Mouse (Mus musculus) forebrain, embryonic 13.5 days (tissue): ENCODE data around the gene Uts2. TPM values are rescaled to one million over a fixed set of nuclear protein-coding genes. Genes with fewer than 3 reads are reported as not detected.

ENCODE experiments used
- ATAC-seq: fragments of 200-750 bp; cut with Nextera tagmentation; 2 replicates; pipeline ENCODE4 v1.8.0; 2017
- H3K27ac ChIP-seq: fragments of 300-500 bp; sonication (generic); 2 replicates; pipeline ENCODE4 v1.5.1; 2015; ENCODE audit warnings: inconsistent platforms, mild to moderate bottlenecking, moderate library complexity
- H3K27me3 ChIP-seq: fragments of 300-500 bp; sonication (generic); 2 replicates; pipeline ENCODE4 v1.6.1; 2015; ENCODE audit warnings: mild to moderate bottlenecking, inconsistent platforms
- H3K36me3 ChIP-seq: fragments of 300-500 bp; sonication (generic); 2 replicates; pipeline ENCODE4 v1.6.1; 2015; ENCODE audit warnings: mild to moderate bottlenecking, inconsistent platforms; ENCODE audit not compliant: poor library complexity, severe bottlenecking
- H3K4me1 ChIP-seq: fragments of 300-500 bp; sonication (generic); 2 replicates; pipeline ENCODE4 v1.6.1; 2015; ENCODE audit warnings: inconsistent platforms
- H3K4me2 ChIP-seq: fragments of 300-500 bp; sonication (generic); 2 replicates; pipeline ENCODE4 v1.6.1; 2015; ENCODE audit warnings: inconsistent platforms, mild to moderate bottlenecking, moderate library complexity
- H3K4me3 ChIP-seq: fragments of 300-500 bp; sonication (generic); 2 replicates; pipeline ENCODE4 v1.5.1; 2015; ENCODE audit warnings: mild to moderate bottlenecking, inconsistent platforms
- H3K9ac ChIP-seq: fragments of 300-500 bp; sonication (generic); 2 replicates; pipeline ENCODE4 v1.6.1; 2015; ENCODE audit warnings: mild to moderate bottlenecking, inconsistent platforms
- H3K9me3 ChIP-seq: fragments of 300-500 bp; sonication (generic); replicated peaks from 2 replicates; pipeline ENCODE4 v1.6.1; 2016; ENCODE audit warnings: inconsistent platforms
- WGBS: fragments of 180-500 bp; shearing (Covaris S2); methylation state at CpG from one replicate; pipeline ENCODE4 v1.1.7; 2015; 5-methylcytosine and 5-hydroxymethylcytosine counted together
- polyA plus RNA-seq: library from polyadenylated mRNA; unstranded; fragments of >200 nt; fragmentation: Nextera tagmentation; extraction: Ambion mirVana; gene quantifications from 2 replicates; pipeline ENCODE4 v1.2.1, GENCODE M21; 2015

Gene Uts2
- polyA plus RNA-seq, 1 experiment from 2014 or later = not detected

- Histone ChIP-seq H3K9me3 (no peaks in the 10 kb centered on the region), H3K4me2 (no peak overlapping the region), H3K4me3 (no peak overlapping the region), H3K27ac (no peak overlapping the region), H3K9ac (no peak overlapping the region), H3K36me3 (0 out of 2 replicates have a peak, but pooled peaks cover 6% of the 10 kb centered on the region), H3K4me1 (no peaks in the 10 kb centered on the region), H3K27me3 (no peaks in the 10 kb centered on the region)
- 93% methylated on average over 9 of the region's 9 CpGs for WGBS
- no peak for ATAC-seq
Observed at GRCm38 (mm10) chr4:151024152-151024551, 27.3 kb downstream of the Uts2 start.

- Histone ChIP-seq H3K4me3 (no peak overlapping the region), H3K36me3 (0 out of 2 replicates have a peak, but pooled peaks cover 6% of the 10 kb centered on the region), H3K9ac (no peak overlapping the region), H3K27me3 (no peaks in the 10 kb centered on the region), H3K9me3 (no peaks in the 10 kb centered on the region), H3K4me2 (no peak overlapping the region), H3K27ac (no peak overlapping the region), H3K4me1 (no peaks in the 10 kb centered on the region)
- peak; percentile 50; the same call in 1 of the 2 replicates for ATAC-seq
- WGBS = 45% methylated on average over 6 of the region's 6 CpGs
Observed at GRCm38 (mm10) chr4:151027001-151027400, 30.1 kb downstream of the Uts2 start.

DNA sequence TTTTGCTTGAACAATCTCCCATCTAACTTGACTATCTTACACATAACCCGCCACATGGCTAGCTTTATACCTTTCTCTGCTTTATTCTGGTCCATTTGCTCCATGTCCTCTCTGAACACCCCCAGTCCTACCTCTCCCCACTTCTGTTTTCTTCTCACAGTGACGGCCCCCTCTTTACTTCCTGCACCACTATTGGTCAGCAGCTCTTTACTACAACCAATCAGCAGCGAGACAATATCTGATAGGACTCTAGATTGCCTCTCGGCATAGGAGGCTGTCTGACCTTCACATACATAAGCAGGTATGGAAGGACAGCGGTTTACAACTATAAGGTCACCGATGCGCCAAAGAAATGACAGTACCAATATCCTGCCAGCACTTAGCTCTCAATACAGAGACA, 39.6 kb downstream of the Uts2 start:
- H3K36me3 ChIP-seq = no peaks in the 10 kb centered on the region
- no peak overlapping the region for H3K27ac ChIP-seq
- no peak overlapping the region for H3K4me2 ChIP-seq
- no peak for ATAC-seq
- H3K9ac ChIP-seq = no peak overlapping the region
- H3K9me3 ChIP-seq = no peaks in the 10 kb centered on the region
- no peaks in the 10 kb centered on the region for H3K4me1 ChIP-seq
- H3K4me3 ChIP-seq = no peak overlapping the region
- H3K27me3 ChIP-seq = no peaks in the 10 kb centered on the region
- 87% methylated on average over 7 of the region's 7 CpGs for WGBS

DNA sequence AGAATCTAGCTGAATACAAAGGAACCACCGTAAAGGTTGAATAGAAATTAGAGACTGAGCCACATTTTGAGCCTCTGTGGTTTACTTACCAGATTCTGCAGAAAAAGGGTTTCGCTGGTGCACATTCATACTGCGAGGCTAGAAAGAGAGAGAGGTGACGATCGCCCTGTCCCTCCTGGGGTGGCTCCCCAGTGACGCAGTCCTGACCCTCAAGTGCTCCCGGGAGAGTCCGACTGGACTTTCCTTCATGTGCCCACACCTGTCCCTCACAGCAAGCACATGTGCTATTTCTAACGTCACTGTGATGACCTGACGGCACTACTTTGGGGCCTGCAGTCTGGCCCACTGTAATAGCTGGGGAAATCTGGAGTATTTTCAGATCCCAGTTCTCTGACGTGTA, 40.9 kb downstream of the Uts2 start:
- 91% methylated on average over 11 of the region's 11 CpGs for WGBS

DNA sequence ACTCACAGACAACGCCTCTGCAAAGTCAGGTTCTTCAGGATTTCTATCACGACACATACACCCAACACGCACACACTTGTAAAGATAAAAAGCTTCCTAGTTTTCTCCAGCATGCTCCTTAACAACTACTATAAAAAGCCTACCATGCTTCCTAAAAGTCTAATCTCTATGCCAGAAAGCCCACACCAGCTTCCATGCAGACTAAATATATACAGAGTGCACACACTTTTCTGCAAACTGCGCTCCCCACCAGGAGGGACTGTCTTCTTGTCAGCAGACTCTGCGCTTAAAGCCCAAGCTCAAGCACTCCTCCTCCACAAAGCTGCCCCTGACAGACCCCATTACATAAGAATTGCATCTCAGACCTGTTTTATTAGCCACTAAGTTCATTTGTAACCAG, 44.6 kb downstream of the Uts2 start:
- H3K27ac ChIP-seq = no peak overlapping the region
- peaks cover 2% of the 10 kb centered on the region for H3K36me3 ChIP-seq
- H3K4me3 ChIP-seq = no peak overlapping the region
- H3K9ac ChIP-seq = no peak overlapping the region
- H3K4me1 ChIP-seq = peaks cover 14% of the 10 kb centered on the region
- peaks cover 7% of the 10 kb centered on the region; the same call in 1 of the 2 replicates for H3K27me3 ChIP-seq
- H3K4me2 ChIP-seq = no peak overlapping the region
- no peak for ATAC-seq
- H3K9me3 ChIP-seq = no peaks in the 10 kb centered on the region
- 90% methylated on average over 5 of the region's 5 CpGs for WGBS

More for the DNA sequence above, 40.9 kb downstream of the Uts2 start:
- Histone ChIP-seq H3K27me3 (peaks cover 3% of the 10 kb centered on the region; the same call in 1 of the 2 replicates), H3K4me2 (no peak overlapping the region), H3K36me3 (no peaks in the 10 kb centered on the region), H3K9ac (no peak overlapping the region), H3K9me3 (no peaks in the 10 kb centered on the region), H3K4me1 (no peaks in the 10 kb centered on the region), H3K27ac (no peak overlapping the region), H3K4me3 (no peak overlapping the region)
- ATAC-seq = no peak

DNA sequence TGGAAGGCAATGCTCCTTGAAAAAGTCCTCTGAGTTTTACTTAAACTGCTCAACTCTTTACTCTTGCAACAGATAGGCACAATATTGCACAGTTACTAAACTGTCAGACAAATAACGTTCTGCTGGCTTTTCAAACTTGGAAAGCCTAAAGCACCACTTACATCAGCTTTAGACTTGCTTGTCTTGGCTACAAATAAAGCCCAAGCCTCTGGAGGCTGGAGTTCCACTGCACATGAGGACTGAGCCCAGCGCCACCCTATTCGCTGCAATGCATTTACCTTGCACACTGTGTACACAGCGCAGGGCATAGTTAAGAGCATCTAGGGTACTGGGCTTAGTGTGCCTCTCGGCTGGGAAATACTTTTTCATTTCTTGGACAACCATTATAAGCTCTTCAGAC, 46.4 kb downstream of the Uts2 start:
- 0 out of 2 replicates have a peak overlapping the region, but pooled peaks have one; percentile 67 for H3K9ac ChIP-seq
- H3K27me3 ChIP-seq = peaks cover 7% of the 10 kb centered on the region; the same call in 1 of the 2 replicates
- peak overlapping the region; percentile 97 for H3K4me2 ChIP-seq
- 45% methylated on average over 5 of the region's 5 CpGs for WGBS
- peaks cover 19% of the 10 kb centered on the region for H3K36me3 ChIP-seq
- H3K4me3 ChIP-seq = peak overlapping the region; percentile 56; the same call in 1 of the 2 replicates
- no peak for ATAC-seq
- no peak overlapping the region for H3K27ac ChIP-seq
- H3K9me3 ChIP-seq = no peaks in the 10 kb centered on the region
- H3K4me1 ChIP-seq = peaks cover 14% of the 10 kb centered on the region

DNA sequence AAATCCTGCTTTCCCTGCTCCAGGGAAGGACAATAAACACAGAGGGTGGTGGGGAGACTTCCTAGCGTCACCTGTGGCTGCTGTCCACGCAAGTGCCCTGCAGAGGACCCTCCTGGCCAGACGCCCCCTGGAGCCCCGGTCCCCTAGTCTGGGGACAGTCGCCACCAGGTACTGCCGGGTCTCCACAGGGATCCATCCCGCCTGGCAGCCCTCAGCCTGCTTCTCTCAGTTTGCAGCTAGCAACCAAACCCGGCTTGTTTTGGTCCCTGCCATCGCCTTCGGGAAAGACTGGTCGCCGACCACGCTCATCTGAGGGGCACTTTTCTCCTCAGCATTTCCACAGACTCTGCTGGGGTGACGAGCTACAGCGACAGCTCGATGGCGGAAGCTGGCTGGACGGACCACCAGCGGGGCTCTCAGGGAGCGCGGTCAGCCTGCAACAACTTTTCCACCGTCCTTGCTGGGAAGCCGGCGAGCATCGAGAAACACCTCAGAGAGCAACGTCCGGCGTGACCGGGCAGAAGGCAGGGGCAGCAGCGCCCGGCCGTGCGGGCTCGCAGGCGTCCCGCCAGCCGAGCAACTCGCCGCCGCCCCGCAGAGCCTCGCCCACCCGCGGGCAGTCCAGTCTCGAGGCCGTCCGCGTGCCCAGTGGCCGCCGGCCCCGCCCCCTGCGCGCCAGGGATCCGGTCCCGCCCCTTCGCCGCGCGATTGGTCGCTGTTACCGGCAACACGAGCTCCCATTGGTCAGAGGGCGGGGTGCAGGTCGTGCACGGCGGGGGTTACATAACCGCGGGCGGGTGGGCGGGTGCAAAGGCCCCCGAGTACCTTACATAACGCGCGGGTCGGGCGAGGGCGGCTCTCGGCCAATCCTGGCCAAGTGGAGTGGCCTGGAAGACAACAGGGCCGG, 47.4 kb downstream of the Uts2 start, which contains the start of gene Per3:
TSS of gene Per3 (minus strand) at position 629 of the 907 bp plus-strand sequence.
- H3K9me3 ChIP-seq = no peaks in the 10 kb centered on the region
- peak; percentile 97 for ATAC-seq
- under 1% methylated on average over 65 of the region's 79 CpGs for WGBS
- H3K36me3 ChIP-seq = peaks cover 29% of the 10 kb centered on the region
- H3K4me2 ChIP-seq = peak within 1 kb of the TSS; percentile 97
- H3K27me3 ChIP-seq = peaks cover 7% of the 10 kb centered on the region; the same call in 1 of the 2 replicates
- H3K4me3 ChIP-seq = peak within 1 kb of the TSS; percentile 56
- H3K9ac ChIP-seq = peak within 1 kb of the TSS; percentile 67
- H3K4me1 ChIP-seq = peaks cover 14% of the 10 kb centered on the region
- 0 out of 2 replicates have a peak within 1 kb of the TSS, but pooled peaks have one; percentile 7 for H3K27ac ChIP-seq

DNA sequence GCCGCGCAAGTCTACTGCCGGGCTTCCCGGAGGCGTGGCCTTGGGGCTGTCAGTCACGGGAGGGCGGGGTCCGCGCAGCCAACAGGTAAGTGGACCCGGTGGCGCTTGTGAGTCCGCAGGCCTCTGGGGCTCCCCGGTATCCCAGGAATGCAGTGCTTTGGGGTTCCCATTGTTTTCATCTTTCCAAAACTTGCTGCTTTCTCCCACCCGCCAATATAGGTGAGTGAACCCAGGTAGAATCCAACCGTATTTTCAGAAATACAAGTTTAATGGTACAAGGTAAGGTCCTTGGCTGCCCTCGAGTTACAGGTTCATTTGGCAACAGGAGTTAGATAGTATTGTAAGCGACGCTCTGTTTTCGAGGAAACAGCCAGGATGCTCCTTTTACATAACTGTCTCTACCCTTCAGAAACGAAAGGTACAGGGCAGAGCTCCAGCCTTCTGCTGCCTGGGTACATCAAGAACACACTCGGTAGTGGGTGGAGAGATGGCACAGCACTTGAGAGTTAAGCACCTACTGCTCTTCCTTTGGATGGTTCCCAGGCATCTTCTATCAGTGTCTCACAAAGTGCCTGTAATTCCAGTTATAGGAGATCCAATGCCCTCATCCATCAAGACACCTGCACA, 48.2 kb downstream of the Uts2 start:
- peaks cover 36% of the 10 kb centered on the region for H3K36me3 ChIP-seq
- H3K4me2 ChIP-seq = peak overlapping the region; percentile 97
- H3K4me3 ChIP-seq = peak overlapping the region; percentile 56
- no peaks in the 10 kb centered on the region for H3K9me3 ChIP-seq
- peaks cover 7% of the 10 kb centered on the region; the same call in 1 of the 2 replicates for H3K27me3 ChIP-seq
- H3K9ac ChIP-seq = peak overlapping the region; percentile 47; the same call in 1 of the 2 replicates
- ATAC-seq = peak; percentile 93; the same call in 1 of the 2 replicates
- peaks cover 14% of the 10 kb centered on the region for H3K4me1 ChIP-seq
- 4% methylated on average over 21 of the region's 21 CpGs for WGBS
- H3K27ac ChIP-seq = 0 out of 2 replicates have a peak overlapping the region, but pooled peaks have one; percentile 7

DNA sequence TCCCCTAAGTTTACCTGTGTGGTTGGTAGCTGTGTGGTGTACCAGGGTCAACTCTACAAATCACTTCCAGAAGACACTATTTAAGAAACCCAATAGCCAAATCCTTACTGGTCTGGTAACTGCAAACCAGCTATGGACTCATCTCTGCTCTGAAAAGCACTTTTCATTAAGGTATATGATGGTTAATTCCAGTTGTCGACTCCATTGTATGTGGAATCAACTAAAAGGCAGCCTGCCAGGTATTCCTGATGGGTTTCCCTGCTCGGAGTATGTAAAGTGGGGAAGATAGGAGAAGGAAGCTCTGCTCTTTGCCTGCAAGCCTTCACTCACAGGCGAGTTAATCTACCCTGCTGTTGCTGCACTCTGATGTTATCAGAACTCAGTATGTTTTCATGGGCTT, 49.6 kb downstream of the Uts2 start:
- 90% methylated on average over 3 of the region's 3 CpGs for WGBS
- Histone ChIP-seq H3K27ac (no peak overlapping the region), H3K9ac (no peak overlapping the region), H3K4me1 (peaks cover 14% of the 10 kb centered on the region), H3K4me3 (no peak overlapping the region), H3K36me3 (peaks cover 45% of the 10 kb centered on the region), H3K9me3 (no peaks in the 10 kb centered on the region), H3K27me3 (peaks cover 7% of the 10 kb centered on the region; the same call in 1 of the 2 replicates), H3K4me2 (no peak overlapping the region)
- no peak for ATAC-seq

GRCm38 (mm10) chr4:151051162-151051561, 54.3 kb downstream of the Uts2 start:
- H3K9me3 ChIP-seq = no peaks in the 10 kb centered on the region

More at GRCm38 (mm10) chr4:151051162-151051561, 54.3 kb downstream of the Uts2 start:
- Histone ChIP-seq H3K9ac (no peak overlapping the region), H3K4me1 (peaks cover 4% of the 10 kb centered on the region; the same call in 1 of the 2 replicates), H3K27ac (no peak overlapping the region), H3K4me2 (no peak overlapping the region), H3K27me3 (no peaks in the 10 kb centered on the region), H3K36me3 (peaks cover 74% of the 10 kb centered on the region), H3K4me3 (no peak overlapping the region)
- 100% methylated on average over 1 of the region's 1 CpGs for WGBS
- no peak for ATAC-seq
